Mouse (Mus musculus): ENCODE results near the gene Kcna3. TPM values are rescaled to one million over a fixed set of nuclear protein-coding genes. Genes with fewer than 3 reads are reported as not detected.

The Kcna3 gene
- polyA plus RNA-seq, 1 experiment from 2014 or later: 7.9 TPM

DNA sequence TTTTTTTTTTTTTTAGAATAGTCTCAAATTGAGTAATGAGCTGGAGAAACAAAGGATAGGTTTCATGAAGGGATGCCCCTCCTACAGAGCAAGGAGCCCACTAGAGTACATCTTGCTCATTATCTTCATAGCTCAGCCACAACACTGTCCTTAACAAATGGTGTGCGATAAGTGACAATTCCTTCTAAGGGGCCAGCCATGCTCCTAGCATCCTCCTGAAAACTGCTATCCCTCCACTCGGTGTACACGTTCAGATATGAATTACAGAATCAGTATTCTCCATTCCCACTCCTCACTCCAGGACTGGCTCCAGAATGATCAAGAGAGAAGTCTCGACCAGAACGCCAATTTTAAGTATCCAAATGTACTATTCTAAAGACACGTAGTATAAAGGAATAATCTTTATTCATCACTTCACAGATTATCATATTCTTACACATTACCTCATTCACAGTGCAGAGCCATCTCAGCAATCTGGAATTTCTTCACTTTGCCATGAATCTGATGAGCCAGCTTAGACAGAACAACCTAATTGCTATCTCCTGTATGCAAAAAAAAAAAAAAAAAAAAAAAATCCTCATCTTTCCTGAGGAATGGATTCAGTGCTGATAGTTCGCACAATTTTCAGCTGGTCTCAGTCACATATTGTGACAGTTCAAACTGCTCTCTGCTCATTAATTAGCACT lies 30.3 kb downstream of the Kcna3 start:
- no peaks in the 10 kb centered on the region for H3K27me3 ChIP-seq (replicated peaks)
- no peak overlapping the region for H3K4me2 ChIP-seq
- WGBS: 81% methylated on average over 7 of the region's 7 CpGs
- no peak for ATAC-seq (ENCODE audit: low FRiP score)
- H3K27ac ChIP-seq (replicated peaks): no peak overlapping the region
- H3K9me3 ChIP-seq (replicated peaks): no peaks in the 10 kb centered on the region
- H3K4me3 ChIP-seq (replicated peaks): no peak overlapping the region
- H3K36me3 ChIP-seq: no peaks in the 10 kb centered on the region
- H3K9ac ChIP-seq (replicated peaks): no peak overlapping the region
- no peaks in the 10 kb centered on the region for H3K4me1 ChIP-seq

DNA sequence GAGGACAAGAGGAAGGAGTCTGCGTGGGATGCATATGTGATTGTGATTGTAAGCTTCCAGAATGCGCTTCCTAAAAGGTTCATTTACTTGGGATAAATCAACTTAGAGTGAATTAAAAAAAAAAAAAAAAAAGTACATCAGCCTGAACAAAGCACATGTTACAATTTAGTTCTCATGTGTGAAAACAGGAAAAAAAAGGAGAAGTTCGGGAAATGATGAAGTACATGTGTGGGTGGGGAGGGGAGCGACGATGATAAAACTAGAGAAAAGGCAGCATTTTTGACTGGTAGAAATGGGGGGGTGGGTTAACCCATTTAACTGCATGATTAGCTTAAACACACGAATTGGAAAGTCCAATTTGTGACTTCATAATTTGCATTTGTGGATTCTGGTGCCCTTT lies 31.3 kb downstream of the Kcna3 start:
- ATAC-seq (ENCODE audit: low FRiP score): no peak
- Histone ChIP-seq H3K27me3 (replicated peaks) (no peaks in the 10 kb centered on the region), H3K36me3 (no peaks in the 10 kb centered on the region), H3K4me1 (no peaks in the 10 kb centered on the region), H3K4me2 (no peak overlapping the region), H3K9ac (replicated peaks) (no peak overlapping the region), H3K9me3 (replicated peaks) (no peaks in the 10 kb centered on the region), H3K4me3 (replicated peaks) (no peak overlapping the region), H3K27ac (replicated peaks) (no peak overlapping the region)
- 80% methylated on average over 6 of the region's 6 CpGs for WGBS

DNA sequence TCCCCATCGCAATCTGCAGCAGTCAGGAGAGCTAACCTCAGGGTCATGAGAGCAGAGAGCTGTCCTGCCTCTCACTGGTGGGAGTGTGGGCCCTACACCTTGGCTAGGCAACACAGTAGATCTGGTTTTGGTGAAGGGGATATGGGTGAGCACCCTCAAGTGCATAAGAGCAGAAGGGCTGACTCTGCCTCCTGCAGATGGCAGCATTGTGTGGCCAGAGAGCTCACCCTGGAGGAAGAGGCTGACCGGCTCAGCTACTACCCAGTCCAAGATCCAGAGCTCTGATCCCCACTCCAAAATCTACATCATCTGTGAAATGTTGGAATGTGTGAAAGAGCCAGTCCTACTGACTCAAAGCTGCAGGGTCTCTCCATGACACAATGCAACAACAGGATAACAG lies 37.9 kb downstream of the Kcna3 start:
- Histone ChIP-seq H3K27ac (replicated peaks) (no peak overlapping the region), H3K27me3 (replicated peaks) (no peaks in the 10 kb centered on the region), H3K36me3 (no peaks in the 10 kb centered on the region), H3K9me3 (replicated peaks) (no peaks in the 10 kb centered on the region), H3K4me2 (no peak overlapping the region), H3K4me3 (replicated peaks) (no peak overlapping the region), H3K9ac (replicated peaks) (no peak overlapping the region), H3K4me1 (no peaks in the 10 kb centered on the region)
- no peak for ATAC-seq (ENCODE audit: low FRiP score)
- 72% methylated on average over 2 of the region's 2 CpGs for WGBS

- H3K27ac ChIP-seq (replicated peaks): no peak overlapping the region
- no peak overlapping the region for H3K9ac ChIP-seq (replicated peaks)
- H3K36me3 ChIP-seq: no peaks in the 10 kb centered on the region
- no peak overlapping the region for H3K4me2 ChIP-seq
- no peaks in the 10 kb centered on the region for H3K4me1 ChIP-seq
- WGBS: 93% methylated on average over 1 of the region's 1 CpGs
- no peaks in the 10 kb centered on the region for H3K27me3 ChIP-seq (replicated peaks)
- no peaks in the 10 kb centered on the region for H3K9me3 ChIP-seq (replicated peaks)
- ATAC-seq (ENCODE audit: low FRiP score): no peak
- H3K4me3 ChIP-seq (replicated peaks): no peak overlapping the region
Measured at GRCm38 (mm10) chr3:107075705-107076104, 39.7 kb downstream of the Kcna3 start.

DNA sequence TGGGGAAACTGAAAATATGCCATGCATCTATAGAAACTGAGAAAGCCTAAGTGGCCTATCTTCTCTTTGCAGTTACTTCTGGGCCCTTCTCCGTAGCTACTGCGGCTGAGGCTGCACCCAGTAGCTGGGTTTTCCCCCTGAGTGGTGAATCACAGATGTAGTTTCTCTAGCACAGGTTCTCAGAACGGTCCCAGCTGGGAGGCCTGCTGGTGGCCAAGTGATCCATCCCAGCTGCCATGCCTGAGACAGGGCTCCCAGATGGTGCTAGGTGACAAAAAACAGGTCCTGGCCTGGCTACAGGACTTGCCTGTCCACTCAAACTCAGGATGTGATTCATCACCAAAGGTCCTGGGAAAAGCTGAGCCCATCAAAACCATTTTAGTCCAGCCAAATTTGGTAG lies 40.7 kb downstream of the Kcna3 start:
- Histone ChIP-seq H3K4me3 (replicated peaks) (no peak overlapping the region), H3K36me3 (no peaks in the 10 kb centered on the region), H3K4me2 (no peak overlapping the region), H3K27ac (replicated peaks) (no peak overlapping the region), H3K27me3 (replicated peaks) (no peaks in the 10 kb centered on the region), H3K4me1 (no peaks in the 10 kb centered on the region), H3K9ac (replicated peaks) (no peak overlapping the region), H3K9me3 (replicated peaks) (no peaks in the 10 kb centered on the region)
- WGBS: 92% methylated on average over 3 of the region's 3 CpGs
- no peak for ATAC-seq (ENCODE audit: low FRiP score)

DNA sequence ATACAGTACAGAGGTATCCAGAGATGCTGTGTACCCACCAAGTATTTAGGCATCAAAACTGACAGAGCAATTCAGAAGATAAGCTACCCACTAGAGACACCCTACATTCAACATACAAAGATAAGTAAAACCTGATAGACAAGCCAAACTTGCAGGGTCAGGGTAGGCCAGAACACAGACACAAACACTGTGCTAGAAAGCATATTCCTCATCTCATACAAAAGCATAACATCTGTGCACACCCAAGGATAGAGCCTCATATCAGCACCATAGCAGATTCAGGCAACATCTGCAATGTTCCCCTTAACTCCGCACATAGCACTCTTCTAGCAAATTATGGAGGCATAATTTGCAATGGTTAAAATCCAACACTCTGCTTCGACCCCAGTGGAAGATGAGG lies 41.1 kb downstream of the Kcna3 start:
- H3K27me3 ChIP-seq (replicated peaks): no peaks in the 10 kb centered on the region
- 90% methylated on average over 2 of the region's 2 CpGs for WGBS
- H3K36me3 ChIP-seq: no peaks in the 10 kb centered on the region
- no peak overlapping the region for H3K27ac ChIP-seq (replicated peaks)
- no peak overlapping the region for H3K4me2 ChIP-seq
- no peak for ATAC-seq (ENCODE audit: low FRiP score)
- H3K4me1 ChIP-seq: no peaks in the 10 kb centered on the region
- H3K4me3 ChIP-seq (replicated peaks): no peak overlapping the region
- H3K9me3 ChIP-seq (replicated peaks): no peaks in the 10 kb centered on the region
- no peak overlapping the region for H3K9ac ChIP-seq (replicated peaks)

DNA sequence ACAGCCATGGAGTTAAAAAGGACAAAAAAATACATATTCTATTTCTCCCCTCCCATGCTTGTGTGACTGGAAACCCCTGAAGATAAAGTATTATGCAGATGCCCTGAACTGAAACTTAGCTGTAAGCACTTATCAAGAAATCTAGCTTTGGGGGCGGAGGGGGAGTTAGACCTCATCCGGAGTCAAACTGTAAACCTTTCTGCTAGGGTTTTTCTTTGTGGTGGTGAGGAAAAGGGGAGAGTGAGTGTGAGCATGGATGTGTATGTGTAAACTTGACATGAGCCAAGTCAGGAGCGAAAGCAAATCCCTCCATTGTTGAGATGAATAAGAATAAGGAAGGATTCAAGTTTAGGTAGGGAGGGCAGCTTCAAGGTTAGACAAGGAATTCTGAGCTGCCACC lies 44.8 kb downstream of the Kcna3 start:
- Histone ChIP-seq H3K9ac (replicated peaks) (no peak overlapping the region), H3K9me3 (replicated peaks) (no peaks in the 10 kb centered on the region)
- 95% methylated on average over 3 of the region's 3 CpGs for WGBS

DNA sequence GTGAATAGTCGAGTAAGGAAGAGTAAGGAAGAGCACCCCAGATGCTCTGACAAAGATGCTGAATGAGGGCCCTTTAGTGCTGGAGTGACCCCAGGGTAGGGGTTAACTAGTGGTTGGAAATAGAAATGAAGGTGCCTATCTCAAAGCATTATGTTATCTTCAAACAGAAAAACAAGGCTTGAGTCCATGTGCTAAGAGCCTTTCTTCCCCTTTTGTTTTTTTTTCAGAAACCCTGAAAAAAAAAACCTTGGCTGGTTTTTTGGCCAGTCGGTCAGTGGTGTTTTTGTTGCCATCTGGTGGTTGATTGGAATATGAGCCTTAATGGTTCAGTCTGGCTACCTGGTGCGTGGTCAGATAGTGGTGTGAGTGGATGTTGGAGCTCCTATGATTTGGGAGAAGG lies 45.3 kb downstream of the Kcna3 start:
- ATAC-seq (ENCODE audit: low FRiP score): no peak
- Histone ChIP-seq H3K4me1 (no peaks in the 10 kb centered on the region), H3K4me2 (no peak overlapping the region), H3K27me3 (replicated peaks) (no peaks in the 10 kb centered on the region), H3K9me3 (replicated peaks) (no peaks in the 10 kb centered on the region), H3K36me3 (no peaks in the 10 kb centered on the region), H3K27ac (replicated peaks) (no peak overlapping the region), H3K9ac (replicated peaks) (no peak overlapping the region), H3K4me3 (replicated peaks) (no peak overlapping the region)
- WGBS: 30% methylated on average over 3 of the region's 3 CpGs

More for the DNA sequence above, 44.8 kb downstream of the Kcna3 start:
- no peaks in the 10 kb centered on the region for H3K27me3 ChIP-seq (replicated peaks)
- ATAC-seq (ENCODE audit: low FRiP score): no peak
- H3K36me3 ChIP-seq: no peaks in the 10 kb centered on the region
- H3K27ac ChIP-seq (replicated peaks): no peak overlapping the region
- H3K4me1 ChIP-seq: no peaks in the 10 kb centered on the region
- H3K4me2 ChIP-seq: no peak overlapping the region
- no peak overlapping the region for H3K4me3 ChIP-seq (replicated peaks)

DNA sequence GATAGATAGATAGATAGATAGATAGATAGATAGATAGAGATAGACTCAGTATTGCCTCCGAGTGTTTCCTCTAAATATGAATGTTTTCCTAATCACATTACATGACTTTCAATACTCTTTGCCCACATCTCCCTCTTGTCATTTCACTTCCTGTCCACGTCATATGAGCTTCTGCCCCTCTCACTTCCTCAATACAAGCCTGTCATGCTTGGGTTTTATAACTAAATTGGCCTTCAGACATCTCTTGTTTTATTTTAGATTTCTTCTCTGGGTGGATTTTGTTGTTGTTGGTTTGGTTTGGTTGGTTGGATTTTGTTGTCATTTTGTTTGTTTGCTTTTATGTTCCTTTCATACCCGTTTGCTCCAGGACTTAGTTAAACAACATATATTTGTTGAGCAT lies 48.6 kb downstream of the Kcna3 start:
- H3K27me3 ChIP-seq (replicated peaks): no peaks in the 10 kb centered on the region
- no peak overlapping the region for H3K27ac ChIP-seq (replicated peaks)
- no peak overlapping the region for H3K9ac ChIP-seq (replicated peaks)
- H3K4me2 ChIP-seq: no peak overlapping the region
- WGBS: 90% methylated on average over 3 of the region's 3 CpGs
- no peaks in the 10 kb centered on the region for H3K36me3 ChIP-seq
- no peak overlapping the region for H3K4me3 ChIP-seq (replicated peaks)
- H3K4me1 ChIP-seq: no peaks in the 10 kb centered on the region
- ATAC-seq (ENCODE audit: low FRiP score): no peak
- no peaks in the 10 kb centered on the region for H3K9me3 ChIP-seq (replicated peaks)

GRCm38 (mm10) chr3:107087410-107087809 lies 51.4 kb downstream of the Kcna3 start:
- no peak overlapping the region for H3K9ac ChIP-seq (replicated peaks)
- WGBS: 96% methylated on average over 4 of the region's 4 CpGs
- no peak overlapping the region for H3K4me3 ChIP-seq (replicated peaks)
- H3K36me3 ChIP-seq: no peaks in the 10 kb centered on the region
- H3K4me1 ChIP-seq: no peaks in the 10 kb centered on the region
- no peaks in the 10 kb centered on the region for H3K27me3 ChIP-seq (replicated peaks)
- H3K9me3 ChIP-seq (replicated peaks): no peaks in the 10 kb centered on the region
- H3K4me2 ChIP-seq: no peak overlapping the region
- ATAC-seq (ENCODE audit: low FRiP score): no peak
- no peak overlapping the region for H3K27ac ChIP-seq (replicated peaks)
